Mouse (Mus musculus): Measurements from ENCODE around the gene Btbd9. TPM values are rescaled to one million over a fixed set of nuclear protein-coding genes. Genes with fewer than 3 reads are reported as not detected.

Gene Btbd9
- total RNA-seq, 2 experiments from 2014 or later = 117 TPM

DNA sequence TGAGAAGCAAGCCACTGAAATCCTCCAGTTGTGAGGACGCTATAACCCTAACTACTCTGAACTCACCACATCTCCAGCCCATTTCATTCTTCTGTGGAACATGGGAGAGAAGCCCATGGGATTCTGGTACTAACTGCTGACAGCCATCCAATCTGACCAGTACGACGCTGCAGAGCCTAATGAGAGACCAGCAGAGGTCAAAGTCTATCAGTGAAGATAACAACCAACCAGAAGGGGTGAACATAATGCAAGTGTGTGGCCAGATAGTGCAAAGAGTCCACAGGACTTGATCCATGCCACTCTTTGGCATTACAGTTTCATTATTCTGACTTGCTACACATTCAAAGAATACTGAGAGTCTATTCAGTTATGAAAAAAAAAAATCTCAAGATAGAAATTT lies 160.6 kb downstream of the Btbd9 start:
- no peak for DNase-seq (ENCODE audit: low spot score in 2 of 2)

DNA sequence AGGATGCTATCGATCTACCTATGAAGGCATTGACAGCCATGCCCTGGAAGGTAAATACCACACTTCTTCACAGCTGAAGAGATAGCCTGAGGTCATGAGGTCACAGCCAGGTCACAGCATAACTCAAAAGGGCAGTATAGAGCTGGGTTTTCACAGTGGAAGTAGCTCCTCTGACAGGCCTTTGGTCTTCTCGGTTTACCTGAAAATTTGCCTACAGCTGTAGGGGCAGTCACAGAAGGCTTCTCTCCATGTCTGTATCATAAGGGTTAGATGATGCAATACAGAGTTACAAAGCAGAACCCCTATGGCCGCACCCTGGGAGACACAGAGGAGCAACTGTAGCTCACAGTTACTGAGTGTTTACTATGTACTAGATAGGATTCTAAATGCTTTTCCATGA lies 163.3 kb downstream of the Btbd9 start:
- no peak for DNase-seq (ENCODE audit: low spot score in 2 of 2)

DNA sequence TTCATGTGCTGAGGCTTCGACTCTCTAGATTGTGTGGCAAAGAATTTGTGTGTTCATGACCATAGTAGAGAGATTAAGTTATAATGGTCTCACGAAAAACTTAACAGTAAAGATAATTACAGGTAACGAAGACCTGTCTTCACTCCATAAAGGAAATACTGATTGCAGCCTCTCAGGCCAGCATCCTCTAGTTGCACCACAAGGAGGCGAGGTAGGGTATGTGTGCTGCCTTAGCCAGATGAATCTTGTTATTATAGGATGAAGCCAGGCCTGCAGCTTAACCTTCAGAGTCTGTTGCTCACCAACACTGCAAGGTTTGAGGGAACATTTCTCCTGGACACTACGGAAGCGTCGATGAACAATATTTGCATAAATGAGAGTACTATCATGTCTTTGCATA lies 170.3 kb downstream of the Btbd9 start:
- no peak for DNase-seq (ENCODE audit: low spot score in 2 of 2)

DNA sequence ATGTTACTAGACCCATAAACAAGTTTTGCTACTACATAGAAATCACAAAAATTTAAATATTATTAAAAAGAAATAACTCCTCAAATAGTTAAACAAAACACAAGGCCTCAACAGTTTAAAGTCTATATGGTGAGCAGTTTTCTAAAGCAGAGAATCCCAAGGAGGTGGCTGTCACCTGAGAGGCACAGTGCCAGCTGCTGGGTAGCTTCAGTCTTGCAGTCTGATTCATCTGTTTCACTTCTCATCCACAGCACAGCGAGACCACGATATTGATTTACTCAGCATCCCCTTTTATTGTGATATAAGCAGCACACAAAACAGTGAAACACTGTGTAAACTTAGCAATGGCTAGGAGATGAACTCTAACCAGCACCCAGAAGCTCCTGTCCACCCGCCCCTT lies 173.4 kb downstream of the Btbd9 start:
- DNase-seq (ENCODE audit: low spot score in 2 of 2) = no peak

DNA sequence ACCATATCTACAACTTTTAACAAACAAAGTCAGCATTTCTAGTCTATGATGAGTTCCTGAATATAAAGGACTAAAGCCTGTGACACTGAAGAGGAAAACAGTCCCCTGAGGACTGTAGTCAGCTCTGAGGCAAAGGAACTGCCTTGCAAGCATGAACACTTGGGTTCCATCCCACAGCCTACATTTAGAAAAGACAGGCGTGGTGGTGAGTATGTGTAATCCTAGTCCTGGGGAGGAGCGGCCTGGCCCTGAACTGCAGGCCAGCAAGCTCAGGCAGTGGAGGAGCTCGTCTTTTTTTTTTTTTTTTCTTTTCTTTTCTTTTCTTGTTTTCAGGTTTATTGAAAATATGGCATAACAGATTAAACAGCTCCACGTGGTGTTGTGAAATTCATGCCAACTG lies 181.0 kb downstream of the Btbd9 start:
- no peak for DNase-seq (ENCODE audit: low spot score in 2 of 2)

DNA sequence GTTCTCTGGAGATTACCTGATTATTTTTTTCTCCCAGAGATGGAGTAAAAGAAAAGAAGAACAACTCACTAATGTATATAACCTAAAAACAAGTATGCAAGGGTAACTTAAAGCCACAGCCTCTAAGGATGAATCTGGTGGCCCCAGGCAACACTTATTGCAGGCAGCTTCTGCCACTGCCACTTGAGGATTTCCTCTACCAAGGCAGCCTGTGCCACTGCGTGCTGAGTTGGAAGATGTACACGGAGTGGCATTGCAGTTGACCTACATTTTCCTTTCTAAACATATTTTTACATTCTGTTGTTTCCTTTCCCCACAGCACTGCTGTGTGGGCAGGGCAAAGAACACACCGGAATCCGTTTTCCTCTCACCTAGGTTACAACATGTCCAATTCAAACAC lies 184.3 kb downstream of the Btbd9 start:
- no peak for DNase-seq (ENCODE audit: low spot score in 2 of 2)

DNA sequence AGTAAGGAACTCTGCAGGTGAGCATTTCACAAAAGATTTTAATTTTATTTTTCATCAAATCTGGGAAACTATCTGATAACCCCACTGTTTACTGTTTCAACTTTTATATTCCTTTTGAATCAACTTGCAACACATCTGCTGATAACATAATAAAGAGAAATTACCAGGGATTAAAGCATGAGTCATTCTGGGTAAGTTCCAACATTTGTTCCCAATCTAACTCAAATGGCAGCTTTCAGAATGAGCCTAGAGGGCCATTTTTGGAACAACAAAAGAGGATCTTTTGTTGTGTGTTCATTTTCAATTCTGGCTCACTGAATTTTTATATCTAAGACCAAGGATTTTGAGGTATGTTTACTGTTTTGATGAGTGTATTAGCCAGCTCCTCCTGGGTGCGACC lies 185.1 kb downstream of the Btbd9 start:
- peak in 1 of 2 experiments; percentile 59 for DNase-seq (ENCODE audit: low spot score in 2 of 2)

DNA sequence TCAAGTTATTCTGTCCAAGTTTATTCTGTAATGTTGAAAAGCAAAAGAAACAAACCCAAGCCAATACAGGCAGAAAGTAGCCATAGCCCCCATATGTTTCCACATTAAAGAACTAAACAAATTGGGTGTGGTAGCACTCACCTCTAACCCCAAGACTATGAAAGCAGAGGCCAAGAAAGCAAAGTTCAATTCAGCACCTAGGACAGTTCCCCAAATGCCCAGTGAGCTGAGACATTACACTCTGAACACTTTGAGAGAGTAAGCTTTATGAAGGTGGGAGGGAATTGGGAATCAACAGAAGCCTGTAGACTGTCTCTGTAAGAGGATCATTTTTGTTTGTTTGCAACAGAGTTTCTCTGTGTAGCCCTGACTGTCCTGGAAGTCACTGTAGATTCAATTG lies 186.6 kb downstream of the Btbd9 start:
- DNase-seq (ENCODE audit: low spot score in 2 of 2) = no peak

DNA sequence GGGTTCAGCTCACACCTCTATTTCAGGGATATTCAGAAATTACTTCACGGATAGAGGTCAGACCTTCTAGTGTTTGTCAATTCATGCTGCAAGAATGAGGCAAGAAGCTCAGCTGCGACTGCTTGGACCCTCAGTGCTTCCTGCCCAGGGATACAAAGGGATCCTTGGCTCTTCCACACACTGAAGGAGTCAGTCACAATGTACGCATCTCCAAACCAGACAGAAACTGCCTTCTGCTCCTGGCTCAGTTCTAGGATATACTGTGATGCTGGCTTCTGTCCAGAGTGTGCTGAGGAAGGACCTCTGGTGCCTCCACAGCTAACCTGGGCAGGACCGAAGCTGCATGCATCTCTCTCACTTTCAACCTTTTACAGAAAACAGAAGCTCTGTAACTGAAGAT lies 187.5 kb downstream of the Btbd9 start:
- DNase-seq (ENCODE audit: low spot score in 2 of 2) = peak; percentile 50 to 77

DNA sequence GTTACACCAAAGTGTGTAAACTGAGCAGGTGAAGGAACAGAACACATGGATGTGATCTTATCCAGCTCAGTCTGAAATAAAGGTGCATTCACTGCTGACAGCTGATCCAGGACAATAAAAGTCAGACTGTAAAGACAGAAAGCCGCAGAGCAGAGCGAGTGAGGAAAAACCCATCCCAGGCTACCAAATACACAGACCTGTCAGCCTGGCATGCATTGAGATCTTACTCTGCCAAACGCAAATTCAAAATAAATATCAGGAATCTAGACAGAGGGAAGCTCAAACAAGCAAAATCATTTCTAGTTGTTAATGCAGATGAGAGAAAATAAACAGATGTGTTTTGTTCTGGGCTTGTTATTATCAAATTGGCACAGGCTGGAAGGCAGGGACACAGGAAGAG lies 187.9 kb downstream of the Btbd9 start:
- peak in 1 of 2 experiments; percentile 69 for DNase-seq (ENCODE audit: low spot score in 2 of 2)

DNA sequence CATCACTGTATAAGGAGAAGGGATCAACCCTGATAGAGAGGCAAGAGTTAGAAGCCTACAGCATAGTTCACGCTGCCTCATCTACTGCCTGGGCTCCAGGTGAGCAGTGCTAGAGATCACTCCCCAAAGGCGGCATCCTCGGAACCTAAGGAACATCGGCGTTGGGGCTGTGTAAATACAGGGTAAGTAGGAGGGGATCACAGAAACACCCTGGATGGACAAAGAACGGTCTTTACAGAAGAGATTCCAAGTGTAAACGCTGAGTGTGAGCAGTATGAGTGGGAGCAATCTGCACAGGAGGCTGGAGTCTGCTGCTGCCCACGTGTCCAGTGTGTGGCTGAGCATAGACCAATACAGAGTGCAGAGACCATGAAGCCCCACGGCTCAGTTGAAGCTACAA lies 190.0 kb downstream of the Btbd9 start:
- DNase-seq (ENCODE audit: low spot score in 2 of 2) = no peak

DNA sequence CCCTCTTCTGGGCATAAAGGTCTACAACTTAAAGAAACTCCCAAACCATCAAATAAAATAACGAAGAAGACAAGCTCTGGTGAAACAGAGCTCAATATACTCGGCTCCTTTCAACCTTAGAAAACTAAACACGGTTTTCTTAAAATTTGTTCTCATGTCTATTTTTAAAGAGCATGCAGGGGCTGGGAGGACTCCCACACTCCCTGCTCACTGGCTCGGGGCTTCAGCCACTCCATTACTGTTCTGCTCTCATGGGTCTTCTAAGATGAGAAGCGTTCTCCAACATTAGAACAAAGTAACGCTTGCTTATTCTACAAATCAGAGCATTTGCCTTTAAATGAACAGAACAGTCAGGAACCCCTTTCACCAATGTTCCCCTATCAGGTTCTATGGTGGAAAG lies 192.6 kb downstream of the Btbd9 start:
- DNase-seq (ENCODE audit: low spot score in 2 of 2) = no peak

DNA sequence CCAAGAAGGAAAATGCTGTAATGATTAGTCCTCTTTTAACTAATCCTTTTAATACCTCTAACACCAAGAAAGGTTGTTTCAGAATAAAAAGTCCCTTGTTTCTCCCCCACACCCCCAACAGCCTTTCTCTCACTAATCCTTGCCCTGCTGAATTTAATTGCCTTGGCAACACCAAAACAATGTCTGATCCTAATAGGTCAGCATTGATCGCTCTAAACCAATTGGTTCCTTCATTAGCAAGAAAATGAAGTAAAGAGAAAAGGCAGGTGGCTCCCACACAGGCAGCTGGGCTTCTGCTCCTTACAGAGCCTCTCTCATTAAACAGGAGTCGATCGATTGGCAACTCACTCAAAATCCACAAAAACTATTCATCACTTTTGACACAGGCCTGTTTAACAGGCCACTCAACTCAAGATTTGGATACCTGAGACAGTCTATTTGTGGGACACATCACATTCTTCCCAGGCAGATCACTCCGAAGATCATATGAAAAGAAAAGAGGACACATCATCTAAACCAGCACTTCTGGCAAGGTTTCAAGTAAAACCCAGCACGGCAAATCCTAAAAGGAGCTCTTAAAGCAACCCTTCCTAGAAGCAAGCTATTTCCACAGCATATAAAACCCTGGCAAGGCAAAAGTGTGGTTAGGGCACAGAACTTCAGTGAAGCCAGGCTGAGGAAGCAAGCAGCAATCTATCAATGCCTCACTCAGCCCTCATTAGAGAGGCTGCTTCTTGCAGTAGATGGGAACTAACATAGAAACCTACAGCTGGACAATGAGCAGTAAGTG lies 197.9 kb downstream of the Btbd9 start:
- DNase-seq (ENCODE audit: low spot score in 2 of 2) = no peak

DNA sequence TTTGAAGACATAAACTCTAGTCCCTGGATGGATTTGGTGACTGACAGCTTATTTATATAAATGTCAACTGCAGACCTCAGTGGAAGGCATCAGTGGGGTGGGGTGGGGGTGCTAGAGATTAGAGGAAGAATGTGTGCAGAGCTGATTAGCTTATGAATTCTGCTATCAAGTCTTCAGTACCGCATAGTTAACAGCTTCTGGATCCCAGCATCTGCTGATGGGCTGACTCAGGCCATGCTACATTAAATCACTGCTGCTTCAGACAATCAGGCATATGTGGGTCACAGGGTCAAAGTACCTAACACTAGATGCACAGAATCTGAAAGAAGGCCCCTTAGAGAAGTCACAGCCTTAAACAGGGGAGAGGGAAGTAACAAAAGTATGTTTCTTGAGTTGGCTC lies 198.5 kb downstream of the Btbd9 start:
- DNase-seq (ENCODE audit: low spot score in 2 of 2) = no peak

DNA sequence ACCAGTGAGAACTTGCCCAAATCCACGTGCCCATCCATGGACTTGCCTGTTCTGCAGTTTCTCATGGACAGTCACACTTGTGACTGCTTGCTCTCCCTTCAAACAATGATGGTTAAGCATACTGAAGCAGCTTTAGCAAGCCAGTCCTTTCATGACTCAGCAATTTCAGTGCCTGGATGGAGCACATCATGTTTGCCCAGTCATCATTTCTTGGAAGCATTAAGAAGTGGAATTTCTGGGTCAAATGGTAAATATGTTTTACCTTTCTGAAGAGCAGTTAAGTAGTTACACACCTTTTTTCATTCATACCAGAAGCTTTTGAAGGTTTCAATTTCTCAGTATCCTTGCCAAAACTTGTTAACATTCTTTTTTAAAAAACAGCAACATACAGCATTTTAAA lies 201.2 kb downstream of the Btbd9 start:
- DNase-seq (ENCODE audit: low spot score in 2 of 2) = no peak

DNA sequence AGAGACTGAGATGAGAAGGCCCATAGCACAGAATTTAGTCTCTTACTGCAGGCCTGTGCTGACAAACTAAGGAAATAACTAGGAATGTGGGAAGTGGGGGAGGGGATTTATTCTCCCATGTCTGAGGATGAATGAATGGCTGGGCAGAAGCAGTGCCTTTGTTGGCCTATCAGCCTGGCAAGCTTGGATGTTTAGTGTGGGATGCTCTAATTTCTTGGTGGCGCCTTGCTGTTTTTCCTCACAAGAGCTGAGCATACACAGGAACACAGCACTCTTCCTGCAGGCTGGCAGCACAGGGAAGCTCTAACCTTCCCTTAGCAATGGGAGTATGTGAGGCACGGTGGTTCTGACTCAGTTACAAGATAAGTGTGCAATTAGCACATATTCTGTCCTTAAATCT lies 207.7 kb downstream of the Btbd9 start:
- no peak for DNase-seq (ENCODE audit: low spot score in 2 of 2)

DNA sequence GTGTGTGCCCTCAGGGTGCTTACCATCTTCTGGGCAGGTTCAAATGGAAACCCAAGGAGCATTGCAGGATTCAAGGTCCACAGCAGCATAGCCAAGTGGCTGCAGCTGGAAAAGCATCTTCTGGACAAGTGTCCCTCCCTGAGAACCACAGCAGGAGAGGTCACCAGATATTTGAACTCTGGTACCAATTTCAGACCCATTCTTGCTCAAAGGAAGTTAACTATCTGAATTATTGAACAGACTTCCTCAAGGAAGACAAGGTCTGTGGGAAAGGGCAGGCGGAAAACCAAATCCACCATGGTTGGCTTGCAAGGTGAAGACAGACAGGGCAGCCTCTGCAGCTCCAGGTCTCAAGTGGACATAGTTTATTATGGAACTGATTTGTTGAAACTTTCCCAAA lies 211.6 kb downstream of the Btbd9 start:
- no peak for DNase-seq (ENCODE audit: low spot score in 2 of 2)

DNA sequence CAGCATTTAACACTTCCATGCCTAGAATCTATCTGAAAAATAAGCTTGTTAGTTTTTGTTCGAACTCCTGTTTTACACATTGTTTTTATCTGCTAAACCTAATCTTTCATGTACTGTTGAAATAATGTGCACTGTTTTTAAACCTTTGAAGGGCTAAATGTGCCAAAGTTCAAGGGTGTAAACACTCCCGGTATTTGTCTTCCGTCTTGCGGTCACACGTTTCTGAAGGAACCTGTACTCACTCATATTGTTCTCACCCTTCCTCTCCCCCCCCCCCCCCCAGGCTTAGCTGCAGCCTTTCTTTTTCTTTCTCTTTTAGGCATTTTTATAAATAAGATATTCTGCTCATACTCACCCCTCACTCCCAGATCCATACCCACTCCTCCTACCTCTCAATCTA lies 212.9 kb downstream of the Btbd9 start:
- DNase-seq (ENCODE audit: low spot score in 2 of 2) = no peak

DNA sequence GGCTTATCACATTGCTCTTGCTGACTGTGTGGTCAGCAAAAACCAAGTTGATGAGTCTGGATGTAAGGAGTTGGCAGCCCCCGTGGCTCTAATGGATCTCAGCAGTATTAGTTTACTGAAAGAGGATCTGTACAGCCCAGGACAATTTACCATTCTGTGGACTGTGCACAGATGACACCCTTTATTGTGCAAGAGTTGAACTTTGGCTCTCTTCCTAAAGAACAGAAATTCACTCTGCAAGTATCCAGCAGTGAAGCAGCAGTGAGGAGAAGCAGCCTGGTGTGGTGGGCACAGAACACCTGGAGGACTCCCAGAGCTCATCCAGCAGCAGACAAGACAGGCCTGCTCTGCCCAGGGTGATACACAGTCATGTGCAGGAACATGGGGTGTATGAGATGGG lies 215.6 kb downstream of the Btbd9 start:
- DNase-seq (ENCODE audit: low spot score in 2 of 2) = no peak

DNA sequence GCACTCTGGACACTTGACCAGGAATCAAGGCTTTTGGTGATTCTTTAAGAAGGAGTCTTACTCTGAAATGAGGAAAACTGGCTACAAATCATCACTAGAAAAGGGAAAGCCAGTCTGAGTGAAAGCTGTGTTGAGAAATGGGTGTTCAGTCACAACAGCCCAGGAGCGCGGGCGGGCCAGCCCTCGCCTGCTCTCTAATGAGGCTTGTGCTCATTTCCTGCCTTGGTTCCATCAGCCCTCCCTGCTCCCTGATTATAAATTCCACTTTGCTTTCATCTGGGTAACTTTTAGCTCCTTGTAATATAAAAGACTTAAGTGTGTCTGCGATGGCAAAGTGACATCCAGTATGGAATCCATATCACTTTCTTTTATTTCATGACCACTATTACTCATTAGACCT lies 216.9 kb downstream of the Btbd9 start:
- no peak for DNase-seq (ENCODE audit: low spot score in 2 of 2)

DNA sequence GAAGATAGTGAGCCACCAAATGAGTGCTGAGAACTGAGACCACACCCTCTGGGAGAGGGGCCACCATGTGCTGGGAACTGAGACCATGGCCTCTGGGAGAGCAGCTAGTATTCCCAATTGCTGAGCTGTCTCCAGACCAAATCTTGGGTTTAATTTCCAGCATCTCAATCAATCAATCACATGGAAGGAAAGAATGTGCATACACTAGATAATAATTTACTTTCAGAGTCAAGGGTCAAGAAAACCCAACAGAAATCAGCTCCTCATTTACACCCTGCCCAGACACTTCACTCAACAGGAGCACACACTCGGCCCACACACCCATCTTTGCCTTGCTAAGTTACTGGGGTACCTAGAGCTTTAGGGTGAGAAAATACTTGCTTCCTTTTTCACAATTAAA lies 220.9 kb downstream of the Btbd9 start:
- DNase-seq (ENCODE audit: low spot score in 2 of 2) = no peak

DNA sequence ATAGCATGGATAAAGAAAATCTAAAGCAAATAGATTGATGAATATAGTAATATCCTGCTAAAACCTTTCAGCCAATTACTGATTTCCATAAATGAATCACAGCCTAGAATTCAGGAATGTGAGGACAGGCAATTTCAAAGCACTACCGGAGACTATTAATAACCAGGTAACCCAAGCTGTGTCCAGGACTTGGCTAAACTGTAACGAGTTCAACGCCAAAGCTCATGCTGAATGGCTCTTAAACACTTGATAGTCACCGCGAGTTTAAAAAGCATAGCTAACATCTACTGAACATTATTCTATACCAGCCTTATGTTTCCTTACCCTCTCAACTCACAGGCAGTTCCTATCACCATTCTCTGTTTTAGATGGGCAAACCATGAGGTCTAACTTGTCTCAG lies 221.9 kb downstream of the Btbd9 start:
- no peak for DNase-seq (ENCODE audit: low spot score in 2 of 2)

DNA sequence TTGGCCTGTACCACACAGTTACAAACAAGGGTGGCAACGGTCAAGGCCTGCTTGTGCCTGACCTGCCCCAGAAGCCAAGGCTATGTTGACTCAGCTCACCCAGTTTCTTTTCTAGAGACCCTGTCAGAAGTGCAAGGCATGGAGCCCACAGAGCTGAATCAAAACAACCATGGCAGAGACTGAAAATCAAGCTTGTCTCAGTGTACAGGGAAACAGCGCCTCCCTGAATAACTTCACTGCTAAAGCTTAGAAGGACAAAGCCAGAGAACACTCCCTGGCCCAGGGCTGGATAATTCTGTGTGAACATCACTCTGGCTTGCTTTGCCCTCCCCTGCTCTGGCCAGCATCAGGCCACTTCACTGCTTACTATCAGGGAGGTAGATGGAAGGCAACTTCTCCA lies 228.3 kb downstream of the Btbd9 start:
- DNase-seq (ENCODE audit: low spot score in 2 of 2) = no peak

Data from layer of hippocampus, postnatal 14 days (tissue).